Mouse (Mus musculus): Measurements from ENCODE around the gene Spert.

GRCm38 (mm10) chr14:75635350-75635749 lies 42.4 kb upstream of the Spert start:
- TF ChIP-seq CTCF (IDR thresholded peaks at IDR 0.05; ENCODE audit: low read depth): no peak
- TF ChIP-seq EP300 (IDR thresholded peaks at IDR 0.05; ENCODE audit: low read depth): no peak

Data from liver, embryonic 14.5 days (tissue).